Mouse (Mus musculus): Measurements from ENCODE around the gene Rpgrip1l.

DNA sequence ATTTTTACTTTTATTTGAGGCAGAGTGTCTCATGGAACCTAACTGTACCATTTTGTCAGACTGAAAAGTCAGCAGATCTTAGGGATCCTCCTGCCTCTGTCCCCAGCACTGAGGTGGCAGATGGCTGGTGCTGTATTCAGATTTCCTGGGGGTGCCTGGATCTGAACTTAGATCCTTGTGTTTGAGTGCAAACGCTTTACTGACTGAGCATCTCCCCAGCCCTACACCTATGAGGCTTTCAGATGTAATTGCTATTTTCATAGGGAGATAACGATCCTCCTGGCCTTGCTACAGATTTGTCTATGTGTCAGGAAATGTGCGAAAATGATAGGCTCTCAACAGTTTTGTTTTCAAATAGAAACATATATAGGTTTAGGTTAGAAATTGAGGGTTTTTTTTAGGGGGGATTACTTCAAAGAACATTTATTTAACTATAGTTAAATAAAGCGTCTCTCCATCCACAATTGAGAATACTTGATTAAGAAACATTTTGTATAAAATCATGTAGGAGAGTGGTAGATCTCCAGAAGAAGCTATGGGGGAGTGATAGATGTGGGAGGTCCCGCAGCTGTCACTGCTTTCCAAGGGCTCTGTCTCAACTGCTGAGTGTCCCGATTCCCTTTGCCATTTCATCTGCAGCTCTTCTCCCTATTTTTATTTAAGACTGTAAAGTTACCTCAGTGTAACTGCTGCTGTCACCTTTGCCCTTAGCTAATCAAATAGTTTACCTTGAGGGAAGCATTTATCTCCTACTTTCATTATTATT lies 25.5 kb upstream of the Rpgrip1l start:
- TF ChIP-seq CTCF (IDR thresholded peaks at IDR 0.05; ENCODE audit: borderline replicate concordance, insufficient read depth, low read length) (no peak), POLR2A (IDR thresholded peaks at IDR 0.05; ENCODE audit: low read depth, low read length) (no peak)

All from embryonic fibroblast, embryonic 13.5 days (primary cell).